Mouse (Mus musculus): ENCODE measurements around the gene Hacl1.

GRCm38 (mm10) chr14:31593036-31593435, 48.0 kb downstream of the Hacl1 start:
- TF ChIP-seq CTCF (IDR thresholded peaks at IDR 0.05; ENCODE audit: extremely low read depth, insufficient read length, insufficient replicate concordance, low read depth, low read length), result no peak
- TF ChIP-seq POLR2A (IDR thresholded peaks at IDR 0.05; ENCODE audit: low read depth, low read length), result no peak

Data from small intestine, adult 2 months (tissue).